Mouse (Mus musculus): ENCODE results near the gene Otof. TPM values are rescaled to one million over a fixed set of nuclear protein-coding genes. Genes with fewer than 3 reads are reported as not detected.

Gene Otof
- 0.03 and 0.22 TPM in 2 replicates for polyA plus RNA-seq (2015; fragmentation: Nextera tagmentation; extraction: Ambion mirVana)

GRCm38 (mm10) chr5:30461821-30462220 lies at the start of gene Otof:
Otof (minus strand) TSS chr5:30461932.

DNA sequence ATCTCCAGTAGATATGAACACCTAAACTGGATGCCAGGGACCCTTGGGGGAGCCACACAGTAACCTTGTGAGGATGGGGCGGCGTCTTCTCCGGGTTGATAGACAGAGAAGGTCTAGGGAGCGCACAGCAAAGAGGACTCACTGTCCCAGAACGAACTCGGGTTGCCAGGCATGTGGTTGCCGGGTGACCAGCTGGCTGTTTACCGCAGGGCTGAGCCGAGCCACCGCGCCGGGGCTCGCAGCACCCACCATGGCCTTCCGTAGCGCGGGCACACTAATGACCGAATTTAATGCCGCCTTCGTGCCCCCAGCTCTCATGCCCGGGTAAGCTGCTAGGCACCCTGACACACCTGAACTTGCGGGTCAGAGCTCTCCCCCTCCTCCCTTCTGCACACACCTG lies 4.1 kb upstream of the Otof start, which contains the start of gene 1700001C02Rik:
Gene 1700001C02Rik (plus strand): TSS at position 187 of the 400 bp plus-strand sequence.

Other genes with a start within 250 kb of the Otof start
- gene Selenoi, start 229.4 kb downstream of the Otof start, polyA plus RNA-seq (2015; fragmentation: Nextera tagmentation; extraction: Ambion mirVana): 6.1 and 10.8 TPM in 2 replicates
- 0.79 and 1.4 TPM in 2 replicates for gene Drc1, start 180.5 kb downstream of the Otof start, polyA plus RNA-seq (2015; fragmentation: Nextera tagmentation; extraction: Ambion mirVana)
- gene 1700001C02Rik, start 4.1 kb upstream of the Otof start, polyA plus RNA-seq (2015; fragmentation: Nextera tagmentation; extraction: Ambion mirVana): not detected in 2 replicates
- gene Cib4, start 83.9 kb upstream of the Otof start, polyA plus RNA-seq (2015; fragmentation: Nextera tagmentation; extraction: Ambion mirVana): 1.6 and 1.8 TPM in 2 replicates
- gene Kcnk3, start 126.2 kb upstream of the Otof start, polyA plus RNA-seq (2015; fragmentation: Nextera tagmentation; extraction: Ambion mirVana): 226 and 521 TPM in 2 replicates
- gene Slc35f6, start 186.0 kb upstream of the Otof start, polyA plus RNA-seq (2015; fragmentation: Nextera tagmentation; extraction: Ambion mirVana): 20.7 and 33.1 TPM in 2 replicates
- 101 and 119 TPM in 2 replicates for gene Cenpa, start 204.8 kb upstream of the Otof start, polyA plus RNA-seq (2015; fragmentation: Nextera tagmentation; extraction: Ambion mirVana)
- gene Dpysl5, start 249.6 kb upstream of the Otof start, polyA plus RNA-seq (2015; fragmentation: Nextera tagmentation; extraction: Ambion mirVana): 7.5 and 31.0 TPM in 2 replicates